Mouse (Mus musculus) limb, embryonic 14.5 days (tissue): ENCODE data around the gene Mettl16. TPM values are rescaled to one million over a fixed set of nuclear protein-coding genes. Genes with fewer than 3 reads are reported as not detected.
"Not testable (repeated sequence)": the region's sequence is repeated elsewhere in the genome, so short reads cannot be mapped to it uniquely, and the experiment has no call there.

Experiments
- ATAC-seq: fragments of 200-750 bp; cut with Nextera tagmentation; 2 replicates; pipeline ENCODE4 v1.8.0; 2017; ENCODE audit warnings: low read depth, moderate number of reproducible peaks, moderate TSS enrichment; ENCODE audit not compliant: low FRiP score
- DNase-seq: peaks from one replicate; pipeline ENCODE4 v3.0.0-alpha.2; 2015; ENCODE audit warnings: low spot score
- H3K27ac ChIP-seq: fragments of 300-500 bp; sonication (generic); replicated peaks from 2 replicates; pipeline ENCODE4 v1.5.1; 2014; ENCODE audit warnings: low read depth, mild to moderate bottlenecking, low read length, moderate library complexity, mixed read lengths
- H3K27me3 ChIP-seq: fragments of 300-500 bp; sonication (generic); 2 replicates; pipeline ENCODE4 v1.6.1; 2014; ENCODE audit warnings: low read length, mixed read lengths; ENCODE audit not compliant: control insufficient read depth, insufficient read depth
- H3K36me3 ChIP-seq: fragments of 300-500 bp; sonication (generic); 2 replicates; pipeline ENCODE4 v1.6.1; 2014; ENCODE audit warnings: mild to moderate bottlenecking, low read length, moderate library complexity, mixed read lengths; ENCODE audit not compliant: control insufficient read depth, insufficient read depth
- H3K4me1 ChIP-seq: fragments of 300-500 bp; sonication (generic); 2 replicates; pipeline ENCODE4 v1.6.1; 2014; ENCODE audit warnings: antibody characterized with exemption, low read length, mixed read lengths; ENCODE audit not compliant: control insufficient read depth, insufficient read depth
- H3K4me2 ChIP-seq: fragments of 300-500 bp; sonication (generic); replicated peaks from 2 replicates; pipeline ENCODE4 v1.6.1; 2014; ENCODE audit warnings: low read depth, mild to moderate bottlenecking, low read length, moderate library complexity; ENCODE audit not compliant: severe bottlenecking
- H3K4me3 ChIP-seq: fragments of 300-500 bp; sonication (generic); replicated peaks from 2 replicates; pipeline ENCODE4 v1.5.1; 2014; ENCODE audit warnings: low read length
- H3K9ac ChIP-seq: fragments of 300-500 bp; sonication (generic); 2 replicates; pipeline ENCODE4 v1.6.1; 2014; ENCODE audit warnings: mild to moderate bottlenecking, low read depth, low read length, moderate library complexity; ENCODE audit not compliant: severe bottlenecking
- H3K9me3 ChIP-seq: fragments of 300-500 bp; sonication (generic); 2 replicates; pipeline ENCODE4 v1.6.1; 2016; ENCODE audit warnings: low read length; ENCODE audit not compliant: control insufficient read depth
- POLR2A ChIP-seq: fragments of 200-500 bp; IDR thresholded peaks from 2 replicates; pipeline ENCODE4 v1.8.0; 2012; ENCODE audit warnings: inconsistent platforms, mild to moderate bottlenecking, moderate library complexity, borderline replicate concordance; ENCODE audit not compliant: insufficient read depth, insufficient read length; ENCODE audit errors: extremely low read depth
- WGBS: fragments of 180-500 bp; shearing (Covaris S2); extraction: QIAGEN DNeasy Blood & Tissue Kit; methylation state at CpG from one replicate; pipeline ENCODE4 v1.1.7; 2014; 5-methylcytosine and 5-hydroxymethylcytosine counted together
- polyA plus RNA-seq, 2 experiments: library from polyadenylated mRNA; depleted of rRNA in 1 of 2; stranded (reverse) in 1 of 2; unstranded in 1 of 2; fragments of >200 nt; fragmentation: Nextera tagmentation in 1 of 2; extraction: Ambion mirVana in 1 of 2; gene quantifications; 2 replicates each; pipeline versions ENCODE4 v1.2.1 to v1.2.3; 2012 to 2014

Mettl16 gene
- polyA plus RNA-seq, 2 experiments = 17.0 to 30.9 TPM

GRCm38 (mm10) chr11:74808251-74808853 lies 37.7 kb downstream of the Mettl16 start:
- WGBS = 97% methylated on average over 6 of the region's 6 CpGs
- H3K4me1 ChIP-seq = no peaks in the 10 kb centered on the region
- H3K9me3 ChIP-seq = no peaks in the 10 kb centered on the region
- H3K27me3 ChIP-seq = no peaks in the 10 kb centered on the region
- no peak overlapping the region for H3K27ac ChIP-seq
- no peak overlapping the region for H3K9ac ChIP-seq
- no peak overlapping the region for H3K4me2 ChIP-seq
- ATAC-seq = no peak
- peaks cover 71% of the 10 kb centered on the region for H3K36me3 ChIP-seq
- no peak overlapping the region for H3K4me3 ChIP-seq
- DNase-seq = no peak
- TF ChIP-seq POLR2A = no peak

GRCm38 (mm10) chr11:74810134-74810533 lies 39.5 kb downstream of the Mettl16 start:
- ATAC-seq = no peak
- no peak overlapping the region for H3K4me3 ChIP-seq
- no peak overlapping the region for H3K27ac ChIP-seq
- H3K36me3 ChIP-seq = peaks cover 64% of the 10 kb centered on the region
- no peaks in the 10 kb centered on the region for H3K9me3 ChIP-seq
- H3K9ac ChIP-seq = no peak overlapping the region
- H3K4me1 ChIP-seq = no peaks in the 10 kb centered on the region
- no peak for TF ChIP-seq POLR2A
- no peak overlapping the region for H3K4me2 ChIP-seq
- no peak for DNase-seq
- no peaks in the 10 kb centered on the region for H3K27me3 ChIP-seq

- 80% methylated on average over 3 of the region's 3 CpGs for WGBS
- not testable (repeated sequence) for H3K4me3 ChIP-seq, H3K9me3 ChIP-seq, H3K4me1 ChIP-seq, DNase-seq, H3K4me2 ChIP-seq, H3K27me3 ChIP-seq, ATAC-seq, H3K9ac ChIP-seq, H3K27ac ChIP-seq
- peaks cover 56% of the 10 kb centered on the region for H3K36me3 ChIP-seq
Measured at GRCm38 (mm10) chr11:74811027-74811426, 40.4 kb downstream of the Mettl16 start.

- Histone ChIP-seq H3K27me3 (no peaks in the 10 kb centered on the region), H3K9ac (no peak overlapping the region), H3K27ac (no peak overlapping the region), H3K4me2 (no peak overlapping the region), H3K9me3 (no peaks in the 10 kb centered on the region), H3K4me1 (no peaks in the 10 kb centered on the region), H3K4me3 (no peak overlapping the region), H3K36me3 (peaks cover 56% of the 10 kb centered on the region)
- no peak for TF ChIP-seq POLR2A
- no peak for DNase-seq
- 75% methylated on average over 5 of the region's 5 CpGs for WGBS
- ATAC-seq = no peak
Measured at GRCm38 (mm10) chr11:74811538-74811937, 40.9 kb downstream of the Mettl16 start.

GRCm38 (mm10) chr11:74815795-74816194 lies 45.2 kb downstream of the Mettl16 start:
- Histone ChIP-seq H3K4me2 (no peak overlapping the region), H3K36me3 (peaks cover 48% of the 10 kb centered on the region), H3K9ac (no peak overlapping the region), H3K27ac (no peak overlapping the region), H3K27me3 (no peaks in the 10 kb centered on the region), H3K4me3 (no peak overlapping the region), H3K4me1 (no peaks in the 10 kb centered on the region), H3K9me3 (no peaks in the 10 kb centered on the region)
- DNase-seq (no peak), ATAC-seq (no peak)
- no peak for TF ChIP-seq POLR2A

- no peak for DNase-seq
- WGBS = 61% methylated on average over 1 of the region's 1 CpGs
- ATAC-seq = no peak
- H3K9me3 ChIP-seq = no peaks in the 10 kb centered on the region
- no peak overlapping the region for H3K27ac ChIP-seq
- no peak overlapping the region for H3K4me2 ChIP-seq
- H3K36me3 ChIP-seq = peaks cover 40% of the 10 kb centered on the region
- no peak for TF ChIP-seq POLR2A
- H3K9ac ChIP-seq = no peak overlapping the region
- H3K4me1 ChIP-seq = no peaks in the 10 kb centered on the region
- H3K4me3 ChIP-seq = no peak overlapping the region
- H3K27me3 ChIP-seq = no peaks in the 10 kb centered on the region
Measured at GRCm38 (mm10) chr11:74820921-74821320, 50.3 kb downstream of the Mettl16 start.
